Mouse (Mus musculus) adrenal gland, adult (tissue): ENCODE data around the gene Gnb1l.
"Not testable (repeated sequence)": the region's sequence is repeated elsewhere in the genome, so short reads cannot be mapped to it uniquely, and the experiment has no call there.

Experiments
- DNase-seq, 2 experiments: peaks; one replicate each; pipeline ENCODE4 v3.0.0; 2022 to 2023; ENCODE audit warnings: low spot score in 1 of 2; ENCODE audit not compliant: inconsistent age in 2 of 2

Gene Gnb1l

DNA sequence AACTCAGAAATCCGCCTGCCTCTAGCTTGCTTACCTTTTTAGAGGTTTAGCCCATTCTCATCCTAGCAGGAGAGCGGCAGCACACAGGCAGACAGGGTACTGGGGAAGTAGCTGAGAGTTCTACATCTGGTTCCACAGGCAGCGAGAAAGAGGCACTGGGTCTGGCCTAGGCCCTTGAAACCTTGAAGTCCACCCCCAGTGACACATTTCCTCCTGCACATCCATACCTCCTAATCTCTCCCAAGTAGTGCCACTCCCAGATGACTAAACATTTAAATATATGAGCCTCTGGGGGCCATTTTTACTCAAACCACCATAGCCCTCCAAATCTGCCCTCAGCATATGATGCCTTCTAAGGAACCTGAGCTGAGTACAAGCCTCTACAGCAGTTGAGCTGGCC is 16.1 kb upstream of the Gnb1l start:
- DNase-seq, result no peak

DNA sequence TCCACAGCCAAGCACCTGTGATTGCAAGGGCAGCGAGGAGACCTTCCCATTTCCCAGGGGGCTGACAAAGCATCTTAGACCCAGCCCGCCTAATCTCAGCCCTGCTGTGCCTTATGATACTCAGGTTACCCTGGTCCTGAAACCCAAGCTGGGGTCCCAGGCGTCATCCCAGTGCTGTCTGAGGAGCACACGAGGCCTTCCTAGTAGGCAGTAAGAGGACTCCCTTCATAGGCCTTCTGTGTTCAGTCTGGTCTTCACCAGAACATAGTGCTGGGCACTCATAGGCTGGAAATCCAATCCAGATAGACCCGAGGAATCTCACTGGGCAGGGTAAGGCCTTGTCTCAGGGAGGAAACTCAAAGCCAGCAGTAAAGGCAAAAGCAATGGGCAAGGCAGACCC is 14.7 kb upstream of the Gnb1l start:
- DNase-seq, result no peak

DNA sequence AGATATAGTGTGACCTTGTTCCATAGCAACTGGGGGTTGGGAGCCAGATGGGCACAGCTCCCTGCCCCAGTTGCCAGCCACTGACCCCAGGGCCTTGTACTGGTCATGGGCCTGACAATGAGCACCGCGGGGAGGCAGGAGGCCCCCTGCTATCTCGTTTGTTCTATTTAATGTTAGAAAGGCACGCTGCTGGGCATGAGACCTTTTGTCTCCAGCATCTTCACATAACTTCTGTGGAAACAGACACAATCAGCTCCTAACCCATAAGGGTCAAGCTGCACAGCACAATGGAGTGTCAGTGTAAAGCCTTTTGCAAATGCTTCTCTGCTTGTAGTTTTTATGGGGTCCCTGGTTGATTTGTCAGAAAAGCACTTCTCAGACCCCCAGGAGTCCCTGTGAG is 14.1 kb upstream of the Gnb1l start:
- no peak for DNase-seq

DNA sequence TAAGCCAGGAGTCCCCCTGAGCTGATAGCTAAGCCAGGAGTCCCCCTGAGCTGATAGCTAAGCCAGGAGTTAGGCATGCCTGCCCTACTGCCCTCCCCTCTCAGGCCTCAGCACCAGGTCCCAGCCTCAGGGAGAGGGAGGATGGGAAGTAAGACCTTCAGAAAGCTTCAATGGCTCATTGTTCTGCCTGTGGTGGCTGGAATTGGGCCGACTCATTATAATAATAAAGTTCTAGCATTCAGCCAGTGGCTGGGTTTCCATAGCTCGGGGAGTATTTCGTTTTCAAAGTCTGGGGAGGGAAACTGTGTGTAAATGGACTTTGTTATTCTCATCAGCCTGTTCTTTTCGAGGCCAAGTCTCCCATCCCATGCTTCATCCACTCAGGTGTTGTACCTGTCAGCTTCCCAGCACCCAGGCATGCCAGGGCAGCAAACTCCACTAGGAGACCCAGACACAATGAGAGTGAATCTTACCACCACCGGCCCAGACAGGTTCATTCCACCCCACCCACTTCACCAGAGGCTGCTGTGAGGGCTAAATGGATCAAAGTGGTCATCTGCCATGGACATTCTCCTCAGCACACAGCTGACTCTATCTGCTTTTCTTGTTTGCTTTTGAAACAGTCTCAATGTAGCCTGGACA is 13.6 kb upstream of the Gnb1l start:
- DNase-seq, result no peak

DNA sequence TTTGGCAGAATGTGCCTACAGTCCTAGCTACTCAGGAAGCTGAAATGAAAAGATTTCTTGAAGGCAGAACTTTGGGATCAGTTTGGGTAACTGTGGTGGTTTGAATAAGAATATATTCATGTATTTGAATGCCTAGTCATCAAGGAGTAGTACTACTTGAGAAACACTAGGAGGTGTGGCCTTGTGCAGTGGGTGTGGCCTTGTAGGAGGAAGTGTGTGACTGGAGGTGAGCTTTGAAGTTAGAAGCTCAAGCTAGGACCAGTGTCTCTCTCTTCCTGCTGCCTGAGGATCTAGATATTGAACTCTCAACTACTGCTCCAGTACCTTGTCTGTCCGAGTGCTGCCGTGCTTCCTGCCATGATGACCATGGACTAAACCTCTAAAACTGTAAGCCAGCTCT is 12.4 kb upstream of the Gnb1l start:
- DNase-seq, result no peak

DNA sequence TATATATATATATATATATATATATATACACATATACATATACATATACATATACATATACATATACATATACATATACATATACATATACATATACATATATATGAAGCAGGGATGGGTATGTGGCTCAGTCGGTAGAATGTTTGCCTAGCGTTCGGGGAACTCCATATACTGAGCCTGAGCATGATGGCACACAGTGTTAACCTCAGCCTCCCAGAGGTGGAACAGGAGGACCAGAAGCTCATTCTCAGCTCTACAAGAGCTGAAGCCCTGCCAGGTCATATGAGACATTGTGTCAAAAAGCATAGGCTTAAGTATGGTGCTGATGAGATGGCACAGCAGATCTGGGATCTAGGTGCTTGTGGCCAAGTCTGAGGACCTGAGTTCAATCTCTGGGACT is 8.2 kb upstream of the Gnb1l start:
- no peak for DNase-seq

DNA sequence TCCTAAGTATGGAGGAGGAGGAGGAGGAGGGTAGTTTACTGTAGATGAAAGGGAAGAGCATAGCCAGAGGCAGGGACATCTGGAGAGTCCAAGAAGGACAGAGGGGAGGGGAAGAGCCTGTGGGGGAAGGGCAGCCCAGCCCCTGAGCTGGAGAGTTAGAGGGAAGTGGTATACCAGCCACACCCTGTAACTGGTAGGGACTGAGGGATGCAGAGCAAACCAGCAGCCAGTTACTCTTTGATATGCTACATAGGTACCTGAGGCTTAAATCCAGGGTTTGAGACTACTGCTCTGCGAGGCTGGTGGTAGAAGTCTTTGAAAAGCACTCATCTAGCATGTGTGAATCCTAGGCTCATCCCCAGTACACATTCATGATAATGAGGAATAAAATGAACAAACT is 7.6 kb upstream of the Gnb1l start:
- no peak for DNase-seq

DNA sequence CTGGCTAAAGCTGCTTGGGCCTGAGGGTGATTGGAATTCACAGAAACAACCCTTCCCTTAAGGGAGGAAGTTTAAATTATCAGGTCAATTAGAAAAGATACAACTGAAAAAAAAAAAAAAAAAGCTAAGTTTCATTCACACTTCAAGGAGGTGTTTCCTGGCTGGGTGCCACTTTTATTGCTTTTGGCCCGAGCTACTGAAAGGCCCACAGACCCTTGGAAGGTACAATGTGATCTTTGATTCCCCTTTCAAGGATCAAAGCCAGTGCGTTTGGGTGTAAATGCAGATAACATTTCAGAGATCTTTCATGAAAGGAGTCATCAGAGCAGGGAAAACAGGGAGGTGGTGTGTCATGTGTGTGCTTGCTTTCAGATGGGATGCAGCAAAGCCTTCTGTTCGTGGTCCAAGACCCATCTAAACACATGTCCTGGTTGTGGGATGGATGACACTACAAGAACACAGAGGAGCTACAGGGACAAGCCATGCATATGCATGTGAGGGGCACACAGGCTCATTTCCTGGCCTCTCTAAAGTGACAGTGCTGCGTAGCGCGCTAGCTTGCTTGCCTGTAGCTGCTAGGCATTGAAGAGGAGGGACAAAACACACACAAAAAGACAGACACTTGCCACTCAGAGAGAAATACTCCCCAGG is 523 bp upstream of the Gnb1l start:
- DNase-seq, result peak in 1 of 2 experiments; percentile 19

DNA sequence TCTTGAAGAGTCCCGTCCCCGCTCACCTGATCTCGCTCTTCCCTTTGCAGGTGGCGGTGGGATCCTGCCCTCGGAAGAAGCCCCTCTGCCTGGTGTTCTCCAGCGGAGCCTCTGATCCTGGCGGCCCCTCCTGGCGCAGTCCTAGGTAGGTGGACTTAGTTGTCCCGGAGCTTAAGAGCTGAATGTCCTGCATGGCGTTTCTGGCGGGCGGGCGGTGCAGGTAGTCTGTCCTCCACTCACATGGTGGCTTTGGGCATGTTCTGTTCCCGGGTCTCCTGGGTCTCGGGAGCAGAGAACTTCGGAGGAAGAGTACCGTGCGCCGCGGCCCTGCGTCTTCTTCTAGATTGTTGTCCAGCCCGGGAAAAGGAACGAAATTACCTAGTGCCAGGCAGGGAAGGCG is 483 bp downstream of the Gnb1l start:
- peak in 1 of 2 experiments; percentile 81 for DNase-seq

DNA sequence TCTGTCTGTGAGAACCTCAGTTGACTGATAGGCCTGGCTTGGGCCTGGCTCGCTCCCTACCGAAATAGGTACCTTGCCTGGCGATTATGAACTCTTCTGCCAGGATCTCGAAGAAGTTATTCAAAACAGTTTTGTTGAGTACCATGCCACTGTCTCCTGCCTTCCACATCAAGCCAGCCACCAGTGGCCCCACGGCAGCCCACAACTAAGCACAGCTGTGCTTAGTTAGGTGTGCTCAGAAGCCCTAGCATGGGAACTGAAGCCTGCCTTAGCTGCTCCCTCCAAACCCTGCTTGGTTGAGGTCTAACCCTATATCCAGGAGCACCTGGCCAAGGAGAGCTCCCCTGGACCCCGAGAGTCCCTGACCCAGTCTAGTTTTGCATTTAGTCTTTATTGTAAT is 3.0 kb downstream of the Gnb1l start:
- DNase-seq, result no peak

DNA sequence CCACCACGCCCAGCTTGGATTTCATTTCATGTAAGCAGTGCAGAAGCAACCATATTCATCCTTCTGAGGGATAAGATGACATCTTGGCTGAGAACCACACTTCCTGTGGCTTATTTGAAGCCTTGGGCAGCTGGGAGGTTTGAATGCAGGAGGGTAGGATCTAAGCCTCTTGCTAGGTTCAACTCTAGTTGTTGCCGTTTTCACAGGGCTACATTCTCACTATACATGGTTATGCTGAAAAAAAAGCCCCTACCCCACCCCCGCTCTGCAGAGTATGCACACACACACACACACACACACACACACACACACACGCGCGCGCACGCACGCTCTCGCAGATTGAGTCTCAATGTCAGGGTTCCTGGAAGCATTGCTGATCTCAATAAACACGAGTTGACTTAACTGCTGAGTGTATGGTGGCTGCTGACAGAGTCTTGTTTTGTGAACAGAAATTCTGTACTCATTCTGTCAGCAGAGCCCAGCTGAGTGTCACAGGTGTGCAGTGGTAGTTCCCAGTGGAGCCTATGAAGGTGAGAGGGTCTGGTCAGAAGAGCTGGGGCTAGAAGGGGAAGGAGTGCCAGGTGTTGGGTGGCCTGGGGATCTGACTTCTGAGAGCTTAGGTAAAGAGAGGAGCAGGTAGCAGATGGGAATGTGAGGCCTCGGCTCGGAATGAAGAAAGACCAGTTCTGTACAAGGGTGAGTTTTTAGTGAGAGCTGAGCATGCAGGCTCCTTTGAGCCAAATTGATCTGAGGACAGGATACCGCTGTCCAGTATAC is 5.2 kb downstream of the Gnb1l start:
- DNase-seq, result no peak

DNA sequence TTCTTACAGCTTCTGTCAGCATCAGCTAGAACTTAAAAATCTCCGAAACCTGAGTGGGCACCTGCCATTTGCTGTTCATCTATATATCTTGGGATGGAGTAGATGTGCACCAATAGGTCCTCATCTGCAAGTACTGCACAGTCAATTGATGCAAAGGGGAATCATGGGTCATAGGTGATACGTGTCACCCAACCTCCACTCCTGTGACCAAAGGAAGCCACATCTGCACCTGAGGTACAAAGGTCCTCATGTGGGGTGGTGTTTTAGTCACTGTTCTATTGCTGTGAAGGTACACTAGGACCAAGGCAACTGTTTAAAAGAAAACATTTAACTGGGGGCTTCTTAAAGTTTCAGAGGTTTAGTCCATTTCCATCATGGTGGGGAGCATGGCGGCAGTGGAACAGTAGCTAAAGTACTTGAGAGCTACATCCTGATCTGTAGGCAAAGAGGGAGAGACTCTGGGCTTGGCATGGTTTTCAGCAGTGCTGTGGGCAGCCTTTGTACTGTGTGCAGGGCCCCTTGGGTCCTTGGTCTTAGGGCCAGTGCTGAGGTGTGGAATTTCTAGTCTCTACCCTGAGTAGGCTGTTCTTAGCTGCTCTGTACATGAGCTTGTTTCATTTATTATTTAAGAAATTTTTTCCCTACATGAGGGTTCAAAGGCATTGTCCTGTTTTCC is 8.1 kb downstream of the Gnb1l start:
- no peak for DNase-seq

DNA sequence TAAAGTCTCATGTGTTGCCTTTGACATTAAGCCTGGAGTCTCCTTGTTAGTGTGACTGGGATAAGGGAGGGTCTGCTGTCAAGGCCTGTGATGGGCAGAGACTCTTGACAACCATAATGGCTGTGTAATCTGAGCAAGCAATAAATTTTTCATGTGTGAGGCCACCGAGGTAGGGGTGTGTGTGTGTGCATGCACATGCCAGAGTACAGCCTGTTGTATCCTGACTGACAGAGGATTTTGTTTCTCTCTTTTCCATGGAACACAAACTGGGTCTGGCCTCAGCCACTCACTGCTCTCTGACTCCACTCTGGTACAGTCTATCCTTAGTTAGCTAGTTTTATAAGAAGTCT is 8.7 kb downstream of the Gnb1l start:
- no peak for DNase-seq

DNA sequence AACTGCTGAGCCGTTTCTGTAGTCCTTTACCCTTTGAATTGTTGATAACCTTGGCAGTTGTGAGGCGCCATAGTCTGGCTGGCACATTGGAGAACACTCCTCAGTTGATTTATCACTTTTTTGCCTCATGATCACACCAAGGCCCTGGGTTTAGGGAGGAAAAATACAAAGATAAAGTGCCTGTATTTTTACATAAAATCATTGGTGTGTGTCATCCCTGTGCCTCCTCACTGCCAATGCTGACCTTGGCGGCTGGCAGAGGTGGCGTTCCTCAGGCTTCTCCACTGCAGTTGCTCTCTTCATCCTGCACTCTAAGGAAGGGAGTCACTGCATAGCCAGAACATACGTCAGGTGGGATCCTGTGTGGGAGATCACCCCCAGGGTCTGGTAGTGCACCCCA is 13.2 kb downstream of the Gnb1l start:
- DNase-seq, result peak; percentile 56 to 72

DNA sequence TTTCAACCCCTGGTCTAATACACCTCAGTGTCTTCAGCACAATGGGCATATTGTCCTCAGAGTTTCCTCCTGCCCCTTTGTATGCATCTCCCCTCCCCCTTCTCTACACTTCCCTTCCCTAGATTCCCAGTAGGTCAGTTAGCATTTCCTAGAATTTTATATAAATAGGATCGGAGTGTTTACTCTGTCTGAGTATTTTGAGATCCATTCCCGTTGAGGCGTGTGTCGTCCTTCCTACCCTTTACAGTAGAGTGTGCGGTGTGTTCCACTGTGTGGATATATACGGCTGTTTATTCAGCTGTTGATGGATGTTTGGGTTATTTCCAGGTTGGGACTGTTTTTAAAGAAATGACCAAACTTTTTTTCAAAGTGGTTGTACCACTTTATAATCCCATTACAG is 15.0 kb downstream of the Gnb1l start:
- DNase-seq, result no peak

DNA sequence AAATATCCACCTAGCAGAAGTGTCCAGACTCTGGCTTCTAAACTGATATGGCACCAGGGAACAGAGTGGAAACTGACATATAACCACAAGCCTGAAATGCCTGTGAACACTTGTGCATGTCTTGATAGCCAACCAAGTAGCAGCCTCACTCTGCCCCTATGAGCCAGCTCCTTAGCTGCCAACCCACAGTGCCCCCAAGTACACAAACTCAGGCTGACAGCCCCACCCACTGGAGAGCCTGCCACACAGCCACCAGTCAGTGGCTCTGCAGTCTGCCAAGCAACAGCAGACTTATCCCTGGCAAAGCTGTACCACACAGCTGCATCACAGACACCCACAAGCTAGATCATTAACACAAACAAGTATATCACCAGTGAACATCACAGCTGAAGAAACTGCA is 19.6 kb downstream of the Gnb1l start:
- no peak for DNase-seq

DNA sequence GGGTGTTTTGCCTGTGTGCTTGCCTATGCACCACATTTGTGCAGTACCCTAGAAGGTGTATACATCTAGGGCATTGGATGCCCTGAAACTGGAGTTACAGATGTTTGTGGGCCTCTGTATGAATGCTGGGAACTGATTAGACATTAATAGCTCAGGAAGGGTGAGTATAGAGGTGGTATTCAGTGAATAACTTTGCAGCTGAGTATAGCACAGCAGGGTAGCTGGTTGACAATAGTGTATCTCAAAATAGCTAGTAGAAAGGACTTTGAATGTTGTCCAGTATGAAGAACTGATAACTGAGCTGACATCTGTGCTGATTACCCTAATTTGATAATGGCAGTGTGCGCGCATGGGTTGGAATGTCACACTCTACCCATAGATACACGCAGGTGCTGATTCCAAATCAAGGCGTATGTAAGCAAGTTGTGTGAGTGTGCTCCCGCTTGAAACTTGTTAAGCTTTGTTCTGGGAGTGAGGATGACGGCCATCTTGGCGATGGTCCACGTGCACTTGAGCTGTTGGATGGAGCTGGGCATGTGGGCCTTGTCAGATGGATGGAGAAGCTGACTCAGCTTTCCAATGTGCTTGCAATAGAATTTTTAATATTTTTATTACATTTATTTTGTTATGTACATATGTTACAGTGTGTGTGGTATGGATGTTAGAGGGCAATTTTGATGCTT is 25.2 kb downstream of the Gnb1l start:
- no peak for DNase-seq

DNA sequence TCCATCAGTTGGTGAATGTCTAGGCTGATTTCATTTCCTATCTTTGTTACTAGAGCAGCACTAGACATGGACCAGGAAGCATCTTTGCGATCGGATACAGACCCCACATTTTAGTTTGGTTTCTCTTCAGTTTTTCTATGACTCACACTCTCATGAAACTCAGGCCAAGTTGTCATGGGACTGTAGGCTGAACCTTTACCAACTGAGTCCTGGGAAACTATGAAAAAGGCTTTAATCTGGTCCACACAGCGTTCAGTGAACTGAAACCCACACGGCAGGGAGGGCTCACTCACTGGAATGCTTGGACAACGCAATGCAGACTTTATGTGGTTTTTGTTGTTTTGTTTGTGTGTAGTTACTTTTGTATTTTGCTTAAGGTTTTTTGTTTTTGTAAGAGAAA is 30.1 kb downstream of the Gnb1l start:
- DNase-seq, result no peak

DNA sequence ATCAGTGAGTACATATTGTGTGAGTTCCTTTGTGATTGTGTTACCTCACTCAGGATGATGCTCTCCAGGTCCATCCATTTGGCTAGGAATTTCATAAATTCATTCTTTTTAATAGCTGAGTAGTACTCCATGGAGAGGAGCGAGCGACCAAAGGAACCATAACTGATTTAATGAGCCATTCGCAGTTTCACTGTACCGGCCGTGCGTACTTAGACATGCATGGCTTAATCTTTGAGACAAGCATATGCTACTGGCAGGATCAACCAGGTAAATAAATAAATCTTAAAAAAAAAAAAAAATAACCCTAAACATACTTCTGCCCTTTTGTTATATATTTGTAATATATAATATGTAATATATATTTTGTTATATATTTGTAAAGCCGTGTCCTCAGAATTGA is 34.5 kb downstream of the Gnb1l start:
- DNase-seq, result not testable (repeated sequence)

DNA sequence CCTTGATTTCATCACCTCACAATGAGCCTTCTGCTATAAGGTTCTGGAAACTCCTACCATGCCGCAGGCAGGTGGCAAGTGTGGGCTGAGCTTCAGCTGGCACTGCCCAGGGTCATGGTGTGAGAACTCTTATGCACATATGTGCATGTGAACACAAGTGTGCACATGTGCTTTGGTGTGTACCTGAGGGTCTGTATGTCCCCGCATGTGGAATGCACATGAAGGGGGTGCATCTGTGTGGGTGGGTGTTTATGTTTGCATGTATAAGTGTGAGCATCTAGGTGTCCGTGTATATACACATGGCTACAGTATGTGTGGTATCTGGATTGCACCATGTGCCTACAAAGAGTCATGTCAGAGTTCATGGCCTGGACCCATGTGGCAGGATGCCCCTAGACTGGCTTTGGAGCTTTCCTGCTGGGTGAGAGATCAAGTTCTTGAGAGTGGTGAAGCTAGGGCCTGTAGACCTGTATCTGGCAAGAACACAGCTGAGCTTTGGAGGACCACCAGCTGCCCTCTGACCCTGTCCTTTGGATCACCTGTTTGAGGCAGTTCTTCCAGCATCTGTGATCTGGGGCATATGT is 39.0 kb downstream of the Gnb1l start:
- DNase-seq, result peak in 1 of 2 experiments; percentile 55

DNA sequence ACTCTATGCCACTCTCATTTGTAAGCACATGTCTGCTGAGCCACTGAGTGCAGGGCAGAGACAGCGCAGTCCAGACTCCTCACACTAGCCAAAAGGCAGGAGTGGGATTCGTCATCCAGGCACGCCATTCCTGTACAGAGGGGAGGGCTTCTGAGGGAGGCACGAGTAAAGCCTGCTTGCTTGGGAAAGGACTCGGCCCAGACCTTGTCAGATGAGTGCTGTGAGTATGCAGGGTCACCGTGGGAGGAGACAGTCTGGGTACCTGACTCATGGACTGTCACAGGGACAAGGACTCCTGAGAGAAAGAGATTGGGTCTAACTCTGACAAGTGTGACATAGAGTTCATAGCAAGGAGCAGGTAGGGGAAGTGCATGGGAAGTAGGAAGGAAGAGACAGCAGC is 40.8 kb downstream of the Gnb1l start:
- peak; percentile 18 to 63 for DNase-seq
